Mouse (Mus musculus) hindbrain, embryonic 11.5 days (tissue): ENCODE data around the gene Cops7a. TPM values are rescaled to one million over a fixed set of nuclear protein-coding genes. Genes with fewer than 3 reads are reported as not detected.

Source experiments
- ATAC-seq: fragments of 200-750 bp; cut with Nextera tagmentation; 2 replicates; pipeline ENCODE4 v1.8.0; 2017; ENCODE audit warnings: mild to moderate bottlenecking, moderate TSS enrichment, moderate library complexity; ENCODE audit not compliant: low FRiP score
- DNase-seq: peaks from one replicate; pipeline ENCODE4 v3.0.0-alpha.2; 2015; ENCODE audit warnings: low spot score
- H3K27ac ChIP-seq: fragments of 300-500 bp; sonication (generic); 2 replicates; pipeline ENCODE4 v1.5.1; 2014; ENCODE audit warnings: mild to moderate bottlenecking, low read depth, low read length
- H3K27me3 ChIP-seq: fragments of 300-500 bp; sonication (generic); 2 replicates; pipeline ENCODE4 v1.6.1; 2014; ENCODE audit warnings: mild to moderate bottlenecking, low read length, moderate library complexity, mixed read lengths; ENCODE audit not compliant: control insufficient read depth, insufficient read depth
- H3K36me3 ChIP-seq: fragments of 300-500 bp; sonication (generic); 2 replicates; pipeline ENCODE4 v1.6.1; 2014; ENCODE audit warnings: mild to moderate bottlenecking, low read length, moderate library complexity, mixed read lengths; ENCODE audit not compliant: control insufficient read depth, insufficient read depth
- H3K4me1 ChIP-seq: fragments of 300-500 bp; sonication (generic); replicated peaks from 2 replicates; pipeline ENCODE4 v1.6.1; 2014; ENCODE audit warnings: low read length, mixed read lengths; ENCODE audit not compliant: control insufficient read depth, insufficient read depth
- H3K4me2 ChIP-seq: fragments of 300-500 bp; sonication (generic); replicated peaks from 2 replicates; pipeline ENCODE4 v1.6.1; 2014; ENCODE audit warnings: mild to moderate bottlenecking, low read depth, low read length
- H3K4me3 ChIP-seq: fragments of 300-500 bp; sonication (generic); 2 replicates; pipeline ENCODE4 v1.5.1; 2014; ENCODE audit warnings: low read depth, low read length
- H3K9ac ChIP-seq: fragments of 300-500 bp; sonication (generic); 2 replicates; pipeline ENCODE4 v1.6.1; 2014; ENCODE audit warnings: low read depth, low read length
- H3K9me3 ChIP-seq: fragments of 300-500 bp; sonication (generic); 2 replicates; pipeline ENCODE4 v1.6.1; 2016; ENCODE audit warnings: low read length; ENCODE audit not compliant: control insufficient read depth
- WGBS: fragments of 180-500 bp; shearing (Covaris S2); extraction: QIAGEN DNeasy Blood & Tissue Kit; methylation state at CpG from one replicate; pipeline ENCODE4 v1.1.7; 2014; 5-methylcytosine and 5-hydroxymethylcytosine counted together
- polyA plus RNA-seq: library from polyadenylated mRNA; unstranded; fragments of >200 nt; fragmentation: Nextera tagmentation; extraction: Ambion mirVana; gene quantifications from 2 replicates; pipeline ENCODE4 v1.2.1, GENCODE M21; 2014

Cops7a gene
- polyA plus RNA-seq, 1 experiment from 2014 or later = 94.3 TPM

GRCm38 (mm10) chr6:124931525-124932313 lies 33.6 kb downstream of the Cops7a start:
- H3K36me3 ChIP-seq = peaks cover 11% of the 10 kb centered on the region
- DNase-seq (peak; percentile 66), ATAC-seq (peak; percentile 45)
- 1% methylated on average over 46 of the region's 48 CpGs for WGBS
- H3K4me2 ChIP-seq = peak overlapping the region; percentile 77
- peaks cover 6% of the 10 kb centered on the region; the same call in 1 of the 2 replicates for H3K4me1 ChIP-seq
- H3K9me3 ChIP-seq = no peaks in the 10 kb centered on the region
- H3K4me3 ChIP-seq = peak overlapping the region; percentile 86
- peak overlapping the region; percentile 91 for H3K27ac ChIP-seq
- no peaks in the 10 kb centered on the region for H3K27me3 ChIP-seq
- H3K9ac ChIP-seq = peak overlapping the region; percentile 93

DNA sequence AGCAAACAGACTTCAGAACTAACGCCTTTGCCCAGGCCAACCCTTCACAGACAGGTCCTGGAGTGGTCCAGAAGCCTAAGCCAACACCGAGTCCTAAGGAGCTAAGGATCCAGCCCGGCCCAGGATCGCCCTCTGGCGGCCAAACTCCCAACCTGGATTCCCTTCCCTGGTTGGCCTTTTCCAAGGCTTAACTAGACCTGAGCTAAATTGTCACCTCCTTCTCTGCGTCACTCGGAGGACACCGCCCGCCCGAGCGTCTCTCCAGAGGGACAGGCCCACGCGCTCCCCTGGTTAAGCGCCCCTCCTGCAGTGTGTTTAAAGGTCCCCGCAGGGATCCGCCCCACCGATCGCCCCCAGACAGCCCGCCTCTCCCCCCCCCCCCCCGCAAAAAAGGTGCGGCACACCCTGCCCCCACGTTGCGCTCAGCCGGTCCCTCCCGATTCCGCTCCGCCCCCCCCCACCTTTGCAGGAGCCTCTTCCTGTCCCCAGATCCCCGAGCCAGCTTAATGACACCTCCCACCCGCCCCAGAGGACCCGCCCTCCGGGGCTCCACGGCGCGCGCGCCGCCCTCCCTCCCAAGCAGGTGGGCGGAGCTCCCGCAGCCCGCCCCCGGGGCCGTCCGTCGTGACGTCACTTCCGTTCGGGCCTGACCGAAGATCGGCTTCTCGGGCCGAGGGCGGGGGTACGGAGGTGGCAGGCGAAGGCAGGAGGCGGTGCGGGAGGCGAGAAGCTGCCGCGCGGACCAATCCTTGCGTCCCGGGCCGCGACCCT lies 34.4 kb downstream of the Cops7a start, which contains the start of gene Mlf2:
Mlf2 (plus strand) TSS at position 633 of the 771 bp plus-strand sequence.
- H3K4me2 ChIP-seq = peak within 1 kb of the TSS; percentile 77
- H3K9me3 ChIP-seq = no peaks in the 10 kb centered on the region
- peak within 1 kb of the TSS; percentile 91 for H3K27ac ChIP-seq
- peaks cover 11% of the 10 kb centered on the region for H3K36me3 ChIP-seq
- peak within 1 kb of the TSS; percentile 86 for H3K4me3 ChIP-seq
- ATAC-seq (peak; percentile 95), DNase-seq (peak; percentile 99)
- H3K4me1 ChIP-seq = peaks cover 6% of the 10 kb centered on the region; the same call in 1 of the 2 replicates
- H3K27me3 ChIP-seq = no peaks in the 10 kb centered on the region
- H3K9ac ChIP-seq = peak within 1 kb of the TSS; percentile 93
- WGBS = under 1% methylated on average over 56 of the region's 64 CpGs

- H3K4me3 ChIP-seq = peak overlapping the region; percentile 86; the same call in 1 of the 2 replicates
- 57% methylated on average over 1 of the region's 1 CpGs for WGBS
- ATAC-seq (no peak), DNase-seq (peak; percentile 5)
- peaks cover 6% of the 10 kb centered on the region; the same call in 1 of the 2 replicates for H3K4me1 ChIP-seq
- peak overlapping the region; percentile 91 for H3K27ac ChIP-seq
- H3K9me3 ChIP-seq = no peaks in the 10 kb centered on the region
- peak overlapping the region; percentile 40; the same call in 1 of the 2 replicates for H3K4me2 ChIP-seq
- peak overlapping the region; percentile 62; the same call in 1 of the 2 replicates for H3K9ac ChIP-seq
- peaks cover 11% of the 10 kb centered on the region for H3K36me3 ChIP-seq
- no peaks in the 10 kb centered on the region for H3K27me3 ChIP-seq
These were observed 35.1 kb downstream of the Cops7a start for GRCm38 (mm10) chr6:124930231-124930630.

DNA sequence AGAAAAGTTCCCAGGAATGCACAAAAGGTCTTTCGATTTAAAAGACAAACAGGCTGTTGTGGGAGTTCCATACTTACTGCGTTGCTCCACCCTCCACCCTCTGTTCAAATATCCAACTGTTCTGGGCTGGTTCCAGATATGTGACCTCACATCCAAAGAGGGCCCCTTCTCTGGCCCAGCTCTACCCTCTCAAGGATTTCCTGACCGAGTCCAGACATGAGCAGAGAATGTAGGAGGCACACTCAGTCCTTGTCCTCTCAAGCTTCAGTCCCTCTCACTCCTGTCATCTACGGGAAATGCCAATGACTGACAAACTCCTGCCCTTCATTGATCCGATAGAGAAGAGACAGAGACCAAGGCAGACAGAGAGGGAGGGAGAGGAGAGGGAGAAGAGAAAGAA lies 39.4 kb downstream of the Cops7a start:
- 56% methylated on average over 5 of the region's 5 CpGs for WGBS

DNA sequence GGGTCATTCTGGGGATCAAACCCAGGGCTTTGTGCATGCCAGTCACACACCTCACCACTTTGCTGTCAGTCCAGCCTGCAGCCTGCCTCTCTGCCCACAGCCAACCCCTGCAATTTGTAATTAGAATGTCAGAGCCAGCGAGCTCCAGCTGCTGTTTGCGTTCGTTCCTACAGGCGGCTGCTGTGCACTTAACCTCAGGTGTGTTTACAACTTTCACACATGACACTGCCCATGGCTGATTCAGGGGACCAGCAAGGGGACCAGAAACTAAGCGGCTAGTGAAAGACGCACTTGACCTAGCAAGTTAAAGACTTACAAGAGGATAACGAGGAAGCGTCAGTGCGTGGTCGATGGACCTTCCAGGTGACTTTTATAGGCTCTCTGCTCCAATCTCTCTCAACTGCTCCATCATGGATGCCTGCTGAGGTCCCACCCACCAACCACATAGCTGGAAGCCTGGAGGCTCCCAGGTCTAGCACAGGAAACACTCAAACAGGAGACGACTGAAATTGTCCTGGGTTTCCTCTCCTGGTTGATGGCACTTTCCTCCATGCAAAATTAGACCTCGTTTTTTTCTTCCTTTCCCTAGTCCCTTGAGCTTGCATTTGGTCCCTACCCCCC lies 40.1 kb downstream of the Cops7a start:
- Histone ChIP-seq H3K27ac (no peak overlapping the region), H3K4me2 (no peak overlapping the region), H3K9me3 (no peaks in the 10 kb centered on the region), H3K9ac (no peak overlapping the region), H3K27me3 (no peaks in the 10 kb centered on the region), H3K4me3 (no peak overlapping the region), H3K4me1 (peaks cover 3% of the 10 kb centered on the region; the same call in 1 of the 2 replicates), H3K36me3 (no peaks in the 10 kb centered on the region)
- ATAC-seq = no peak
- 43% methylated on average over 12 of the region's 12 CpGs for WGBS
- DNase-seq = no peak

More for the DNA sequence above, 39.4 kb downstream of the Cops7a start:
- Histone ChIP-seq H3K36me3 (no peaks in the 10 kb centered on the region), H3K27me3 (no peaks in the 10 kb centered on the region), H3K9ac (no peak overlapping the region), H3K4me2 (no peak overlapping the region), H3K27ac (no peak overlapping the region), H3K9me3 (no peaks in the 10 kb centered on the region), H3K4me3 (no peak overlapping the region), H3K4me1 (no peaks in the 10 kb centered on the region; the same call in 1 of the 2 replicates)
- DNase-seq = no peak
- ATAC-seq = no peak

DNA sequence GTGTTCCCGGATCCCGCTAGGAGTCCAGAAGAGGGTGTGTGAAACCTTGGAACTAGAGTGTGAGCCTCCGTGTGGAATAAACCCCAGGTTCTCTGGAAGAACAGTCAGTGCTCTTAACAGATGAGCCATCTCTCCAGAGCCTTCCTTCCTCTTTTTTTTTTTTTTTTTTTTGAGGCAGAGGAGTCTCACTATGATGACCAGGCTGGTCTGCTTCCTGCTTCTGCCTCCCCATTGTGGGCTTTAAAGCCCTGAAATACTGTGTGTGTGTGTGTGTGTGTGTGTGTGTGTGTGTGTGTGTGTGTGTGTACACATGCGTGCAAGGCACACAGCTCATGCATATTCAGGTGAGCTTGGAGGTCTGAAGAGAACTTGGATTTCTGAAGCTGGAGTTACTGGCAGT lies 43.8 kb downstream of the Cops7a start:
- Histone ChIP-seq H3K27ac (peak overlapping the region; percentile 100), H3K4me2 (no peak overlapping the region), H3K4me1 (peaks cover 6% of the 10 kb centered on the region; the same call in 1 of the 2 replicates), H3K9ac (no peak overlapping the region), H3K4me3 (no peak overlapping the region), H3K27me3 (no peaks in the 10 kb centered on the region), H3K9me3 (no peaks in the 10 kb centered on the region), H3K36me3 (no peaks in the 10 kb centered on the region)
- 81% methylated on average over 4 of the region's 4 CpGs for WGBS
- no peak for DNase-seq
- no peak for ATAC-seq

- Histone ChIP-seq H3K4me3 (0 out of 2 replicates have a peak overlapping the region, but pooled peaks have one; percentile 10), H3K9ac (peak overlapping the region; percentile 20; the same call in 1 of the 2 replicates), H3K9me3 (no peaks in the 10 kb centered on the region), H3K27me3 (no peaks in the 10 kb centered on the region), H3K4me1 (peaks cover 10% of the 10 kb centered on the region), H3K36me3 (no peaks in the 10 kb centered on the region), H3K4me2 (peak overlapping the region; percentile 30; the same call in 1 of the 2 replicates), H3K27ac (peak overlapping the region; percentile 100)
- 28% methylated on average over 9 of the region's 9 CpGs for WGBS
- DNase-seq = peak; percentile 31
- ATAC-seq = no peak
These were observed 44.8 kb downstream of the Cops7a start for GRCm38 (mm10) chr6:124920318-124921085.
